Mouse (Mus musculus) thymus, adult 2 months (tissue): ENCODE results near the gene Racgap1. TPM values are rescaled to one million over a fixed set of nuclear protein-coding genes. Genes with fewer than 3 reads are reported as not detected.

Source experiments
- DNase-seq: peaks from one replicate; pipeline ENCODE4 v3.0.0; 2021
- H3K27ac ChIP-seq: fragments of 200-500 bp; 2 replicates; pipeline ENCODE4 v1.5.1; 2012; ENCODE audit warnings: low read length, control low read depth; ENCODE audit not compliant: control insufficient read depth, insufficient read depth
- H3K27me3 ChIP-seq: fragments of 200-500 bp; 2 replicates; pipeline ENCODE4 v1.6.1; 2012; ENCODE audit warnings: mild to moderate bottlenecking, low read length, moderate library complexity, mixed read lengths; ENCODE audit not compliant: control insufficient read depth, insufficient read depth
- H3K36me3 ChIP-seq: fragments of 200-500 bp; 2 replicates; pipeline ENCODE4 v1.6.1; 2012; ENCODE audit warnings: mild to moderate bottlenecking, low read length, moderate library complexity; ENCODE audit not compliant: control insufficient read depth, insufficient read depth
- H3K4me1 ChIP-seq: fragments of 200-500 bp; replicated peaks from 2 replicates; pipeline ENCODE4 v1.6.1; 2012; ENCODE audit warnings: low read length; ENCODE audit not compliant: control insufficient read depth, insufficient read depth
- H3K4me3 ChIP-seq: fragments of 200-500 bp; 2 replicates; pipeline ENCODE4 v1.5.1; 2012; ENCODE audit warnings: mild to moderate bottlenecking, low read length, control low read depth, moderate library complexity; ENCODE audit not compliant: control insufficient read depth, insufficient read depth
- CTCF ChIP-seq: fragments of 200-500 bp; IDR thresholded peaks from 2 replicates; pipeline ENCODE4 v1.5.1; 2012; ENCODE audit warnings: mild to moderate bottlenecking, control low read depth, low read length, moderate library complexity, borderline replicate concordance; ENCODE audit not compliant: control insufficient read depth, poor library complexity, insufficient read depth; ENCODE audit errors: extremely low read depth
- POLR2A ChIP-seq: fragments of 200-500 bp; IDR thresholded peaks from 2 replicates; pipeline ENCODE4 v1.6.1; 2012; ENCODE audit warnings: mild to moderate bottlenecking, low read length, control low read depth, moderate library complexity; ENCODE audit not compliant: control insufficient read depth, poor library complexity, insufficient read depth; ENCODE audit errors: extremely low read depth
- whole genome bisulfite sequencing: fragments of 180-500 bp; shearing (Covaris S2); methylation state at CpG from one replicate; pipeline ENCODE4 v1.1.7; 2018; 5-methylcytosine and 5-hydroxymethylcytosine counted together
- polyA plus RNA-seq: library from polyadenylated mRNA; depleted of rRNA; stranded (reverse); fragments of >200 nt; gene quantifications from 2 replicates; pipeline ENCODE4 v1.2.3, GENCODE M21; 2012

The Racgap1 gene
- polyA plus RNA-seq, 1 experiment = 80.2 TPM

- Histone ChIP-seq H3K36me3 (no peaks in the 10 kb centered on the region), H3K27ac (no peak overlapping the region), H3K27me3 (peaks cover 7% of the 10 kb centered on the region; the same call in 1 of the 2 replicates), H3K4me1 (no peaks in the 10 kb centered on the region; the same call in 1 of the 2 replicates), H3K4me3 (no peak overlapping the region)
- TF ChIP-seq CTCF (no peak), POLR2A (no peak)
- DNase-seq = no peak
- 73% methylated on average over 2 of the region's 2 CpGs for WGBS
These were observed 7.0 kb upstream of the Racgap1 start for GRCm38 (mm10) chr15:99658437-99658836.

DNA sequence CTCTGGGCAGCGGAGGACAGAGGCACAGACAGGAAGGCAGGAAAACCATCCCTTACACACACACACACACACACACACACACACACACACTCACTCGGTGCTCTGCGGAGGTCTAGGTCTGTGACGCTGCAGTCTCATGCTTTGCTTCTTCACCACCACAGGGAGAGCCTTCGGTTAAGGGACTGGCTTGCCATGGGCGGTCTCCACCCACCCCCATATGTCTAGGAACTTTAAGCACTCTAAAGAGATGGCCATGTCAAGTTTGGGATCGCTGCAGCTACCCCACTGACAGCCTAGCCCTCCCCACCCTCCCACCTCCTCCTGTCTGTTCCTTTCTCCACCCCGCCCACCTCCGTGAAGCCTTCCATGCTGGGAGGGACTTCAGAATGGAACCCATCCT lies 4.5 kb upstream of the Racgap1 start:
- H3K27me3 ChIP-seq = peaks cover 6% of the 10 kb centered on the region; the same call in 1 of the 2 replicates
- TF ChIP-seq CTCF (no peak), POLR2A (no peak)
- H3K4me3 ChIP-seq = no peak overlapping the region
- H3K27ac ChIP-seq = no peak overlapping the region
- no peaks in the 10 kb centered on the region for H3K36me3 ChIP-seq
- DNase-seq = no peak
- WGBS = 72% methylated on average over 9 of the region's 9 CpGs
- H3K4me1 ChIP-seq = no peaks in the 10 kb centered on the region; the same call in 1 of the 2 replicates

DNA sequence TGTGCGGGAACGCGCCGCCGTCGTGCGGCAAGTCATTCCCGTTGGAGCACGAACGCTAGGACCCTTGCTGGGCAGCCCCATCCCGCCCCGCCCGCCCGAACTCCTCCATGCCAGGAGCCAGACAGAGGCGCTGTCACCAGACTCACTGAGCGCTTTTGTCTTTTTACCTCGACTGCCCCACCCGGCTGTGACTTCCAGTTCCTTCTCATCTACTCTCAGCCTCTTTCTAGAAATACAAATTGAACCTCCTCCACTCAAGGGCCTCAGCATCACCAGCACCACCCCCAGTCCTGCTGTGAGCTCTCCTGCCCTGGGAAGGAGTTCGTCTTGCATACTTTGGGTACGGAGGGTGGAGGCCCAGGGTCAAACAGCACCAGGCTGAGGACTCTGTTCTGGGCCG lies 2.4 kb upstream of the Racgap1 start:
- WGBS = 18% methylated on average over 21 of the region's 21 CpGs

GRCm38 (mm10) chr15:99653291-99653690 lies 1.8 kb upstream of the Racgap1 start:
- Histone ChIP-seq H3K36me3 (no peaks in the 10 kb centered on the region), H3K4me3 (peak overlapping the region; percentile 14; the same call in 1 of the 2 replicates), H3K4me1 (peaks cover 7% of the 10 kb centered on the region), H3K27me3 (peaks cover 6% of the 10 kb centered on the region; the same call in 1 of the 2 replicates), H3K27ac (no peak overlapping the region)
- TF ChIP-seq CTCF = no peak
- no peak for TF ChIP-seq POLR2A
- 12% methylated on average over 8 of the region's 8 CpGs for WGBS
- no peak for DNase-seq

More for the DNA sequence above, 2.4 kb upstream of the Racgap1 start:
- DNase-seq = no peak
- Histone ChIP-seq H3K27ac (no peak overlapping the region), H3K27me3 (peaks cover 6% of the 10 kb centered on the region; the same call in 1 of the 2 replicates), H3K4me1 (peaks cover 7% of the 10 kb centered on the region), H3K36me3 (no peaks in the 10 kb centered on the region), H3K4me3 (no peak overlapping the region)
- no peak for TF ChIP-seq POLR2A
- TF ChIP-seq CTCF = no peak

- Histone ChIP-seq H3K4me1 (peaks cover 9% of the 10 kb centered on the region), H3K4me3 (no peak overlapping the region), H3K27me3 (peaks cover 6% of the 10 kb centered on the region; the same call in 1 of the 2 replicates), H3K27ac (no peak overlapping the region), H3K36me3 (no peaks in the 10 kb centered on the region)
- TF ChIP-seq CTCF (no peak), POLR2A (no peak)
- no peak for DNase-seq
- 70% methylated on average over 10 of the region's 10 CpGs for WGBS
These were observed 772 bp upstream of the Racgap1 start for GRCm38 (mm10) chr15:99651984-99652872.

DNA sequence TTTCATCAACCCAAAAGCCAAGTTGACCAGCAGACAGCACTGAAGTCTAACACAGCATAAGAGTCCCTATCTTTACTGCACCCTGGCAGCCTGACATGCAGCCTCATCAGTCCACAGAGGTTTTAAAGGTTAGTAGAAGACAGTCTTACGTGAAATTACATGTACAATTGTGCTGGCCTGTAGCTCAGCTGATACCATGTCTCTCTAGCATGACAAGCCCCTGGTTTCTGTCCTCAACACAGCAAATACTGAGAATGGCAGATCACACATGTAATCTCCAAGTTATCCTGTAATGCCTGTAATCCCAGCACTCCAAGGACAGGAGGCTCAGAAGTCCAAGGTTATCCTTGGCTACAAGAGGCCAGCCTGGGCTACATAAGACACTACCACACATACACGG lies 1.2 kb downstream of the Racgap1 start:
- Histone ChIP-seq H3K36me3 (no peaks in the 10 kb centered on the region), H3K4me1 (peaks cover 16% of the 10 kb centered on the region), H3K4me3 (no peak overlapping the region), H3K27ac (no peak overlapping the region), H3K27me3 (peaks cover 6% of the 10 kb centered on the region; the same call in 1 of the 2 replicates)
- 60% methylated on average over 2 of the region's 2 CpGs for WGBS
- DNase-seq = no peak
- TF ChIP-seq POLR2A (no peak), CTCF (no peak)
